Mouse (Mus musculus) stomach, embryonic 16.5 days (tissue): ENCODE results near the gene Fndc7. TPM values are rescaled to one million over a fixed set of nuclear protein-coding genes. Genes with fewer than 3 reads are reported as not detected.

ENCODE experiments used
- ATAC-seq: fragments of 200-750 bp; cut with Nextera tagmentation; 2 replicates; pipeline ENCODE4 v1.8.0; 2017; ENCODE audit warnings: moderate number of reproducible peaks, moderate TSS enrichment; ENCODE audit not compliant: insufficient read depth, low FRiP score
- H3K27ac ChIP-seq: fragments of 300-500 bp; sonication (generic); 2 replicates; pipeline ENCODE4 v1.5.1; 2014; ENCODE audit warnings: low read length
- H3K27me3 ChIP-seq: fragments of 300-500 bp; sonication (generic); 2 replicates; pipeline ENCODE4 v1.6.1; 2014; ENCODE audit warnings: low read length, control low read depth, mixed read lengths; ENCODE audit not compliant: control insufficient read depth, insufficient read depth
- H3K36me3 ChIP-seq: fragments of 300-500 bp; sonication (generic); 2 replicates; pipeline ENCODE4 v1.6.1; 2014; ENCODE audit warnings: low read length; ENCODE audit not compliant: control insufficient read depth, insufficient read depth
- H3K4me1 ChIP-seq: fragments of 300-500 bp; sonication (generic); 2 replicates; pipeline ENCODE4 v1.6.1; 2014; ENCODE audit warnings: low read length, control low read depth, mixed read lengths; ENCODE audit not compliant: control insufficient read depth, insufficient read depth
- H3K4me2 ChIP-seq: fragments of 300-500 bp; sonication (generic); 2 replicates; pipeline ENCODE4 v1.6.1; 2014; ENCODE audit warnings: low read depth, low read length, mixed read lengths
- H3K4me3 ChIP-seq: fragments of 300-500 bp; sonication (generic); replicated peaks from 2 replicates; pipeline ENCODE4 v1.5.1; 2014; ENCODE audit warnings: mild to moderate bottlenecking, low read length
- H3K9ac ChIP-seq: fragments of 300-500 bp; sonication (generic); 2 replicates; pipeline ENCODE4 v1.6.1; 2014; ENCODE audit warnings: low read length
- H3K9me3 ChIP-seq: fragments of 300-500 bp; sonication (generic); replicated peaks from 2 replicates; pipeline ENCODE4 v1.6.1; 2016; ENCODE audit warnings: low read length, control low read depth; ENCODE audit not compliant: control insufficient read depth
- WGBS: fragments of 180-500 bp; shearing (Covaris S2); extraction: QIAGEN DNeasy Blood & Tissue Kit; methylation state at CpG from one replicate; pipeline ENCODE4 v1.1.7; 2014; 5-methylcytosine and 5-hydroxymethylcytosine counted together
- polyA plus RNA-seq: library from polyadenylated mRNA; unstranded; fragments of >200 nt; fragmentation: Nextera tagmentation; extraction: Ambion mirVana; gene quantifications from 2 replicates; pipeline ENCODE4 v1.2.1, GENCODE M21; 2015

Gene Fndc7
- polyA plus RNA-seq, 1 experiment from 2014 or later: 0.40 TPM

DNA sequence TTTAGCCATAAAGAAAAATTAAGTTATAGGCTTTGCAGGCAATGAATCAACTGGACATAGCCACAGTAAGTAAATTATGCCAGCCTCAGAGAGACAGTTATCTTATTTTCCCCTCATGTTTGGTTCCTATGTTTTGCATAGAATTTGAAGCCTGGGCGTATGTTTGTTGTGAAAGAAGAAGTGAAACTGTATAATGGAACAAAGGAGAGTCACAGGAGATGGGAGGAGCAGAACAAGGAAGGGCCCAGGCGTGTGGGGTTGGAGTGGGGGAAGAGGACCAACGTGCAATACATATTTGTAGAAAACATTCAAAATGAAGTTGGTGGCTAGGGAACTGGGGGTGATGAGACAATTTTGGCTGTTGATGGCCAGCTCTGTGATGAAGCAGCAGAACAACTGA lies 10.3 kb upstream of the Fndc7 start:
- WGBS: 80% methylated on average over 3 of the region's 3 CpGs
- Histone ChIP-seq H3K9ac (no peak overlapping the region), H3K27me3 (no peaks in the 10 kb centered on the region), H3K27ac (no peak overlapping the region), H3K4me3 (no peak overlapping the region), H3K4me2 (no peak overlapping the region), H3K4me1 (no peaks in the 10 kb centered on the region), H3K36me3 (peaks cover 20% of the 10 kb centered on the region), H3K9me3 (no peaks in the 10 kb centered on the region)
- no peak for ATAC-seq

DNA sequence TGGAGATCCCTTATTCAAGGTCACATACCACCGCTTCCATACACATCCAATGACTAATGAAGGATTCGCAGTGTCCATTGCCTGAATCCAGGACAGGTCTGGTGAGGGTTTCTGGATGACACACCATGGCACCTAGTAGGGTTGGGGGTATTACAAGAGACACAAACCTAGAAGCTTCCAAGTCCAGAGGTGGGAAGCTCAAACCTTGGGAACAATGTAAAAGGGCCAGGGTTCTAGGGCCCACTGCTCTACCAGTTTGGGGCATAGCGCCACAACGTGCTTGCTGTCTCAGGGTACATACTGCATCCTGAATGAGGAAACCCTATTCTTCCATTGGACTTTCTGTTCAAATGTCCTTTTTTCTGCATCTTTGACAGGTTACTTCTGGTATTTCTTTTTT lies 8.8 kb upstream of the Fndc7 start:
- H3K9me3 ChIP-seq: no peaks in the 10 kb centered on the region
- ATAC-seq: no peak
- 93% methylated on average over 4 of the region's 4 CpGs for WGBS

DNA sequence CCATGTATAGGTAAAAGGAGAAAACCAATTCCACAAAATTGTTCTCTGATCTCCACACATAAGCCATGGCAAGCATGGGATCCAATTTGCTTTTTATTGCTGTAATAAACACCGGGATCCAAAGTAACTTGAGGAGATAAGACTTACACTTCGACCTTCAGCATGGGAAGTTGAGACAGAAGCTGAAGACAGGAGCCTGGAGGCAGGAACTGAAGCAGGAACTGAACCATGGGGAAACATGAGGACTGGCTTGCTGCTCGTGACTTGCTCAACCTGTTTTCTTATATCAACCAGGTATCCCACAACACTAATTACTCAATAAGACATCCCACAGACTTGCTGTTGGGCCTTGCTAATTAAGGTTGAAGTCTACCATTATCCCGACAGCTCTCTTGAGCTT lies 3.1 kb upstream of the Fndc7 start:
- no peak for ATAC-seq

More for the DNA sequence above, 8.8 kb upstream of the Fndc7 start:
- Histone ChIP-seq H3K4me1 (no peaks in the 10 kb centered on the region), H3K36me3 (peaks cover 10% of the 10 kb centered on the region), H3K27ac (no peak overlapping the region), H3K4me3 (no peak overlapping the region), H3K27me3 (no peaks in the 10 kb centered on the region), H3K4me2 (no peak overlapping the region), H3K9ac (no peak overlapping the region)

DNA sequence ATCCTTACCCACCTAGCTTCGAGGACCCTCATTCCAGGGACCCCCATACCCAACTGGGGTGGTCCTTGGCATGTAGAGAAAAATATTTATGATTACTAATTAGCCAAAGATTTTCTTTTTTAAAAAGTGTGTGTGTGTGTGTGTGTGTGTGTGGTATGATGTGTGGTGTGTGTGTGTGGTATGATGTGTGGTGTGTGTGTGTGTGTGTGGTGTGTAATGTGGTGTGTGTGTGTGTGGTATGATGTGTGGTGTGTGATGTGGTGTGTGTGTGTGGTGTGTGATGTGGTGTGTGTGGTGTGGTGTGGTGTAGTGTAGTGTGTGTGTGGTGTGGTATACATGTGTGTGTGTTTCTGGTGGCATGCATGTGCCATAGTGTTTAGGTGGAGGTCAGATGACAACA lies 2.3 kb upstream of the Fndc7 start:
- Histone ChIP-seq H3K9ac (no peak overlapping the region), H3K4me3 (no peak overlapping the region), H3K27ac (no peak overlapping the region), H3K27me3 (no peaks in the 10 kb centered on the region), H3K4me2 (no peak overlapping the region), H3K4me1 (no peaks in the 10 kb centered on the region), H3K9me3 (no peaks in the 10 kb centered on the region), H3K36me3 (no peaks in the 10 kb centered on the region)
- 68% methylated on average over 1 of the region's 1 CpGs for WGBS
- no peak for ATAC-seq

More for the DNA sequence above, 3.1 kb upstream of the Fndc7 start:
- Histone ChIP-seq H3K27me3 (no peaks in the 10 kb centered on the region), H3K4me3 (no peak overlapping the region), H3K27ac (no peak overlapping the region), H3K36me3 (no peaks in the 10 kb centered on the region), H3K4me2 (no peak overlapping the region), H3K9ac (no peak overlapping the region), H3K4me1 (no peaks in the 10 kb centered on the region), H3K9me3 (no peaks in the 10 kb centered on the region)
- 56% methylated on average over 4 of the region's 4 CpGs for WGBS

DNA sequence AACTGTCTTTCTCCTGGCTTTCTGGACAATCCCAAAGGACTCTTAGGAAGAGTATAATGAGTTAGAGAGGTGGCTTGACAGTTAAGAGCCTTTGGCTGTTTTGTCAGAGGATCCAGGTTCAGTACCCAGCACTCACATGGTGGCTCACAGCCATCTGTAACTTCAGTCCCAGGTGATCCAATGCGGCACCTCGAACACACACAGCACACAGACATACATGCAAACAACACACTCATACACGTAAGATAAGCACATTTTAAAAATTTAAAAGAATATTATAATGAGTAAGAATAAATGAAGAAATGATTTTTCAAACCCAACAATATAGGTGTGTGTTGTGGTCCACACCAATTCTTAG lies 2.2 kb downstream of the Fndc7 start:
- Histone ChIP-seq H3K27me3 (no peaks in the 10 kb centered on the region), H3K9ac (no peak overlapping the region), H3K9me3 (no peaks in the 10 kb centered on the region), H3K4me1 (peaks cover 5% of the 10 kb centered on the region), H3K36me3 (no peaks in the 10 kb centered on the region), H3K4me2 (no peak overlapping the region), H3K4me3 (no peak overlapping the region), H3K27ac (no peak overlapping the region)
- ATAC-seq: no peak
- 87% methylated on average over 3 of the region's 3 CpGs for WGBS

DNA sequence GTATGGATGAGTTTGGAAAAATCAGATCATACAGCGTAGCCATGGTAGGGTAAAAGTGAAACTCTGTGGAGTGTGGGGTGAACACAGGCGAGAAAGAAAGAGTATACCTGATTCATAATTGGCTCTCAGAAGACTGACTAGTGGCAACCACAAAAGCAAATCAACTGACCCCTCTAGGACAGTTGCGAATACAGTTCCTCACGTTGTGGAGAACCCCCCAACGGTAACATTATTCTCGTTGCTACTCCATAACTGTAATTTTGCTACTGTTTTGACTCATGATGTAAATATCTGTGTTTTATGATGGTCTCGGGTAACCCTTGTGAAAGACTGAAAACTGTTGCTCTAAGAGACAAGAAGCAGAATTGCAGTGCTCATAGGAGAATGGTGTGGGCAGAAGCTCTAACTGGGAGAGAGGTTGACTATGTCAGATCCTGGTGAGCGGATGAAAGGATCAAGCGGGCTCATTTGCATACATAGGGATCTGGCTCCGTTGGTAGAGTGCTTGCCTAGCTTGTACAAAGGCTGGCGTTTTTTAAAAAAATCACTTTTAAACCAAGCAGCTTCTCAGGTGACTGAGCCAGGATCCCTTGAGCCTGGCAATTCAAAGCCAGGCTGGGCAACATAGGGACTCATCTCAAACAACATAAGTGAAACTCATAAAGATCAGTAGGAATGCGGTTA lies 2.7 kb downstream of the Fndc7 start:
- H3K4me2 ChIP-seq: no peak overlapping the region
- ATAC-seq: no peak
- H3K4me3 ChIP-seq: no peak overlapping the region
- H3K36me3 ChIP-seq: no peaks in the 10 kb centered on the region
- H3K27me3 ChIP-seq: no peaks in the 10 kb centered on the region
- H3K27ac ChIP-seq: no peak overlapping the region
- H3K4me1 ChIP-seq: peaks cover 5% of the 10 kb centered on the region
- H3K9ac ChIP-seq: no peak overlapping the region
- H3K9me3 ChIP-seq: no peaks in the 10 kb centered on the region
- 63% methylated on average over 12 of the region's 12 CpGs for WGBS

DNA sequence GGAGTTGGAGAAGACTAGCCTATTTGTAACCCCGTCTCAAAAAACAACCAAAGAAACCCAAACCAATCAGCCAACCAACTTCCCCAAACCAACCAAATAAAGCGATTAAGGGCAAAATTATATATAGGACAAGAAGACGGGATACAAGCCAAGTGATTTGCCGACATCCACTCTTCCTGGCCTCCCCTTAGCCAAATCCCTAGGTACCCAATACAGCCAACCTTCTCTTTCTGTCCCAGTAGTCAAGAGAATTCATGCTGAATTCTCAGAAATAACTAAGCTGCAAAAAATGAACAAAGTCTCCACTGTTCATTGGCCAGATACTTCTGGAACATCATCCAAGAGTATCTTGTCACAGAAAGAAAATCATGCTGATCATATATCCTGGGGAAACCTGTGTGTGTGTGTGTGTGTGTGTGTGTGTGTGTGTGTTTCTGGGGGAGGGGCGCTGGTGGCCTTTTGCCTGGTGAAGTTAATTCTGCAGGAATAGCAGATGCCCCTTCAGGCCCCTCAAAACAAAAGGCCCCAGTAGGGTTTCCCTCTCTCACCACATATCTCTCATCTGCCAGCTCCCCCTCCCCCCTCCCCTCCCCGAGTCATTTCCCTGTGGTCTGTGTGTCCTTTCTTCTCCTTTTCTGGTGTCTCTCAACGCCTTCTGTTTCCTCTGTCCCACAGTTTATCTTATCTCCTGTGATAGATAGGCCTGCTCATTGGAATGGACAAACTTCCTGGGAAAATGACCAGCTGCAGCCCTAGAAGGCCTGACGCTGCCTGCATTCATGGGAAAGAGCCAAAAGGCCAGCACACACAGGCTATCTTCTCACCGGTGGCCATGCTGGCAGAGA lies 3.9 kb downstream of the Fndc7 start:
- H3K27me3 ChIP-seq: no peaks in the 10 kb centered on the region
- H3K27ac ChIP-seq: peak overlapping the region; percentile 7
- H3K36me3 ChIP-seq: no peaks in the 10 kb centered on the region
- no peak overlapping the region for H3K4me2 ChIP-seq
- H3K4me3 ChIP-seq: no peak overlapping the region
- 0 out of 2 replicates have a peak, but pooled peaks have one; percentile 37 for ATAC-seq
- WGBS: 42% methylated on average over 9 of the region's 9 CpGs
- H3K4me1 ChIP-seq: peaks cover 16% of the 10 kb centered on the region
- no peaks in the 10 kb centered on the region for H3K9me3 ChIP-seq
- H3K9ac ChIP-seq: no peak overlapping the region

DNA sequence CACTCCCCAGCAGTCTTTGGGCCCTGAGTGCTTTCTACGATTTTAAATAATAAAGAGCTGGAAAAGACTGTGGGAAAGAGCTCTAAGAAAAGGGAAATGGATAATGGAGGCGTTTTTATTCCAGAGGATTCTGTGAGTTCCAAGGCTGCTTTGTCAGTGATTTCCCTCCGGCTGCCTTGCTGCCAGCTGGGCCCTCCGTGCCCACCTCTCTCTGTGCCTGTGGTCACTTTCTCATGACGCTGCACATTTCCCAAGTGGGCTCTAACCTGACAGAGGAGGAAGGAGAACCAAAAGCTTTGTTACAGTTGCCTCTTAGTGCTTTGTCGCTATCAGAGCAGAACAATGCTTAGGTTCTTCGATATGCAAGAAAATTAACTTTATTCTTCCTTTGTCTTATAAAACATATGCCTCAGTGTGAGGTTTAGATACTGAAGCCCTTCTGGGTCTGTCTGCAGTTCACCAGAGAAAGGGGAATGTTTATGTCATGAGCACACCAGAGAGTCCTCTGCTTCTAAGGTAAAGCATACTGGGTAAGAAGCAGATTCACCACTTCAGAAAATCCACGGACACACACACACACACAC lies 5.0 kb downstream of the Fndc7 start:
- Histone ChIP-seq H3K9ac (no peak overlapping the region), H3K27me3 (no peaks in the 10 kb centered on the region), H3K4me3 (no peak overlapping the region), H3K36me3 (no peaks in the 10 kb centered on the region), H3K9me3 (no peaks in the 10 kb centered on the region), H3K4me2 (no peak overlapping the region), H3K27ac (no peak overlapping the region), H3K4me1 (peaks cover 21% of the 10 kb centered on the region)
- WGBS: 70% methylated on average over 8 of the region's 8 CpGs
- no peak for ATAC-seq

DNA sequence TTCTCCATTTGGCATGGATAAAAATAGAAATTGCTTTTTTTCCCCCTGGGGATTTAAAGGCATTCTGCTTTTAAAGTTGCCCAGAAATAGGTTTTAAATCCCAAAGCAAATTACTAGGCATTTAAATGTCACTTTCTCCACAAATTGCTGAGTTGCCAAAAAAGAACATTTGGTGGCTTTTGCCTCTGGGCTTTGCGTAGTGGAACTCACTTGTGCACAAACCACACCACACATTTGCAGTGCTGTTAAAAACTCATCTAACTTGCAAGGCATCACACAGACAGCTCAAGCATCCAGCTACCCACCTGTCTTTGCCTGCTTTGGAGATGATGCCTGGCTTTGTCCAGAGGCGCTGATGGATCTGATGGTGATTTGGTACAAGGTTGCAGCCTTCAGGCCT lies 6.7 kb downstream of the Fndc7 start:
- Histone ChIP-seq H3K27ac (no peak overlapping the region), H3K4me3 (no peak overlapping the region), H3K4me1 (peaks cover 24% of the 10 kb centered on the region), H3K27me3 (no peaks in the 10 kb centered on the region), H3K36me3 (no peaks in the 10 kb centered on the region), H3K9ac (no peak overlapping the region), H3K4me2 (no peak overlapping the region), H3K9me3 (no peaks in the 10 kb centered on the region)
- no peak for ATAC-seq
- 91% methylated on average over 2 of the region's 2 CpGs for WGBS
